Mouse (Mus musculus) spleen, adult 2 months (tissue): ENCODE measurements around the gene Bicc1. TPM values are rescaled to one million over a fixed set of nuclear protein-coding genes. Genes with fewer than 3 reads are reported as not detected.

Experiments
- DNase-seq, 2 experiments: peaks; one replicate each; pipeline versions ENCODE4 v3.0.0 to v3.0.0-alpha.2; 2012 to 2021; ENCODE audit warnings: low spot score in 2 of 2, low read depth in 1 of 2
- H3K27ac ChIP-seq: fragments of 200-500 bp; 2 replicates; pipeline ENCODE4 v1.5.1; 2012; ENCODE audit warnings: low read length, inconsistent platforms; ENCODE audit not compliant: insufficient read depth
- H3K27me3 ChIP-seq: fragments of 200-500 bp; 2 replicates; pipeline ENCODE4 v1.6.1; 2012; ENCODE audit warnings: mild to moderate bottlenecking, moderate library complexity, low read length, inconsistent platforms; ENCODE audit not compliant: control insufficient read depth, insufficient read depth
- H3K36me3 ChIP-seq: fragments of 200-500 bp; 2 replicates; pipeline ENCODE4 v1.6.1; 2012; ENCODE audit warnings: mild to moderate bottlenecking, low read length, inconsistent platforms; ENCODE audit not compliant: control insufficient read depth, insufficient read depth
- H3K4me1 ChIP-seq: fragments of 200-500 bp; 2 replicates; pipeline ENCODE4 v1.6.1; 2011; ENCODE audit warnings: inconsistent platforms; ENCODE audit not compliant: control insufficient read depth, insufficient read depth, insufficient read length
- H3K4me3 ChIP-seq: fragments of 200-500 bp; 2 replicates; pipeline ENCODE4 v1.5.1; 2011; ENCODE audit warnings: mild to moderate bottlenecking, inconsistent platforms; ENCODE audit not compliant: insufficient read depth, insufficient read length; ENCODE audit errors: extremely low read depth
- CTCF ChIP-seq: fragments of 200-500 bp; IDR thresholded peaks from 2 replicates; pipeline ENCODE4 v1.5.1; 2011; ENCODE audit warnings: mild to moderate bottlenecking, inconsistent platforms; ENCODE audit not compliant: insufficient read depth, insufficient read length, insufficient replicate concordance; ENCODE audit errors: extremely low read depth
- POLR2A ChIP-seq: fragments of 200-500 bp; IDR thresholded peaks from 2 replicates; pipeline ENCODE4 v1.6.1; 2011; ENCODE audit warnings: low read depth, low read length, inconsistent platforms
- WGBS: fragments of 180-500 bp; shearing (Covaris S2); methylation state at CpG from one replicate; pipeline ENCODE4 v1.1.7; 2018; 5-methylcytosine and 5-hydroxymethylcytosine counted together
- polyA plus RNA-seq: library from polyadenylated mRNA; depleted of rRNA; stranded (reverse); fragments of >200 nt; gene quantifications from 2 replicates; pipeline ENCODE4 v1.2.3, GENCODE M21; 2012

The Bicc1 gene
- polyA plus RNA-seq, 1 experiment, result 3.5 TPM

DNA sequence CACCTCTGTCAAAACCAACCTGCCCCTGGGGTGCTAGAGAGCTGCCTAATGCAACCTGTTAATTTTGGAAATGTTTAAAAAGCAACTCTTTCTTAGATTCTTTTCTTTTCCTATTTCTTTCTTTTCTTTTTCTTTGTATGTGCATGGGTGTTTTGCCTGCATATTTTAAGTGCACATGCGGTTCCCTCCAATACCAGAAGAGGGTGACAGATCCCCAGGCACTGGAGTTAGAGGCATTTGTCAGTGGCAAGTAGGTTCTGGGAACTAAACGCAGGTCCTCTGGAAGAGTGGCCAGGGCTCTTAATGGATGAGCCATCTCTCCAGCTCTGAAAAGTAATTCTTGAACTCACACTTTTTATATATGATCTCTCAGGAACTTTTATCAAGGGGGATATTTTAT, 66.2 kb downstream of the Bicc1 start:
- Histone ChIP-seq H3K27ac (no peak overlapping the region), H3K4me3 (no peak overlapping the region), H3K36me3 (no peaks in the 10 kb centered on the region), H3K4me1 (no peaks in the 10 kb centered on the region), H3K27me3 (no peaks in the 10 kb centered on the region)
- no peak for TF ChIP-seq CTCF
- TF ChIP-seq POLR2A, result no peak
- WGBS, result 92% methylated on average over 2 of the region's 2 CpGs
- DNase-seq, result no peak

- no peak for DNase-seq
- Histone ChIP-seq H3K4me3 (no peak overlapping the region), H3K4me1 (no peaks in the 10 kb centered on the region), H3K36me3 (no peaks in the 10 kb centered on the region), H3K27me3 (no peaks in the 10 kb centered on the region), H3K27ac (no peak overlapping the region)
- 77% methylated on average over 4 of the region's 4 CpGs for WGBS
- TF ChIP-seq POLR2A, result no peak
- TF ChIP-seq CTCF, result no peak
Observed at GRCm38 (mm10) chr10:71087359-71087716, 72.2 kb downstream of the Bicc1 start.

DNA sequence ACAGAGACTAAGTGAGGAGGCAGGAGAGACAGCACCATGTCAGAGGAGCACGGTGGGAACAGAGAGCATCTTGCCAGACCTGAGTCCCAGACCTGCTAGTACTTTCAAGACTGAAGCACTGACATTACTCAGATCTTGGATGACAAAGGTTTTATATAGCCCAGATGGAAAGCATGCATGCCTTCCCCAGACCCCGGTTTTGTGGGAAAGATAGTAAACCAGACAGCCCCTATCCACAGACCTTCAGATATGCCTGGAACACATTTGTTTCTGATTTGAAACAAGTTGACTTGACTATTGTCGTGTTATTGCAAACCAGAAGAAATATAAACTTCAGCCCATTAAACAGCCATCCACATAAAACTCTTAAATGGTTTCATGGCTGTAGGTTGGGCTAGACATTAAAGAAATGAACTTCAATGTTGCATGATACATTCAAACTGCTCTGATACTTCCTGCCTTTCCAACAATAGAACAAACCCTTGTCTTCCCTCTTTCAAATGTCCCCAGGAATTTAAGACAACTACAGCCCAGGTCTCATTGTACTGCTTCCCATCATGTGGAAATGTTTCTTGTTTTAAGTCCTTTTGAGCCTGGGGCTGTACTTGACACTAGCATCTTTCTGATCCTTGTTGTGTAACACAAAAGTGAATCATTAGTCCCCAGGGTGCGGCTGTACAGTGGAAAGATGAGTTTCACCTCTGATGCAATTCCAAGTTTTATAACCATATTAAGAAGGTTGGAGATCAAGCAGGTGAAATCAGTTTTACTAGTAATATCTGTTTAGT, 72.7 kb downstream of the Bicc1 start:
- DNase-seq, result no peak
- Histone ChIP-seq H3K36me3 (no peaks in the 10 kb centered on the region), H3K27ac (no peak overlapping the region), H3K4me3 (no peak overlapping the region), H3K27me3 (no peaks in the 10 kb centered on the region), H3K4me1 (no peaks in the 10 kb centered on the region)
- WGBS, result 86% methylated on average over 4 of the region's 4 CpGs
- TF ChIP-seq POLR2A (no peak), CTCF (no peak)

DNA sequence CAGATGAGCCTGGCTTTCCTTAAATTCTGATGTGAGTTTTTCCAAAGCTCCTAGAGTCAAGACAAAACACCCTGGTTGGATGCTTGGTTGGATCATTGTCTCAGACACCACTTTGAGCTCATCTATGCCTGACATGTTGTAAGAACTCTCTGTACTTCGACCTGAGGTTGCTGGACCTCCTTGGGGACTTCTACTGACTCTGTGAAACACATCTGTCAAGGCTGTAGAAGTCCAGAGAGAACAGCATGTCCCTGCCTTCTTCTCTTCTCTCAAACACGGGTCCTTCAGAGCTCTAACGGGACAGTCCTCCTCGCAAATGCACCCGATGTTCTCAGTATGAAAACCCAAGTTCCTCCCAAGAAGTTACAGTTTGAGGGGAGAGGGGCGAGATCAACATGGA, 76.5 kb downstream of the Bicc1 start:
- no peak overlapping the region for H3K4me3 ChIP-seq
- no peaks in the 10 kb centered on the region for H3K36me3 ChIP-seq
- H3K27me3 ChIP-seq, result no peaks in the 10 kb centered on the region
- WGBS, result 80% methylated on average over 6 of the region's 6 CpGs
- DNase-seq, result no peak
- H3K27ac ChIP-seq, result no peak overlapping the region
- H3K4me1 ChIP-seq, result no peaks in the 10 kb centered on the region
- TF ChIP-seq POLR2A (no peak), CTCF (no peak)

DNA sequence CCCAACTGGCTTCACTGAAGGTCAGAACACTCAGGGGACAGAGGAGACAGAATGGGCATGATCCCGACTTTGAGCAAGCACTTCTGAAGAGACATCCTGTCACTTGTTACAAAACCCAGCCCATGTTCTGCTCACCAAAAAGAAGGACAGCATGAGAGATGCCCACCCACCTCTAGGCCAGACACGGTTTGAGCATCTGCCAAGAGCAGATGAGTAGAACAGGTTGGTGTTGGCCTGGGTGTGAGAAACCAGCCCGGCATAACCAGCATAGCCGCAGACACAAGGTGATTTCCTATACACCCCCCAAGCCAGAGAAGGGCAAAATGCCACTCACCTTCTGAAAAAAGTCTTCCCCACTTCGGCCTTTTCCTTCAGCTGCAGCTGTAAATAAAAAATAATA, 80.6 kb downstream of the Bicc1 start:
- WGBS, result 87% methylated on average over 5 of the region's 5 CpGs

GRCm38 (mm10) chr10:71065009-71065408, 94.5 kb downstream of the Bicc1 start:
- Histone ChIP-seq H3K4me3 (no peak overlapping the region), H3K27me3 (no peaks in the 10 kb centered on the region), H3K36me3 (no peaks in the 10 kb centered on the region), H3K27ac (no peak overlapping the region), H3K4me1 (no peaks in the 10 kb centered on the region)
- 65% methylated on average over 4 of the region's 4 CpGs for WGBS
- DNase-seq, result no peak
- TF ChIP-seq CTCF (no peak), POLR2A (no peak)

More for the DNA sequence above, 80.6 kb downstream of the Bicc1 start:
- Histone ChIP-seq H3K27me3 (no peaks in the 10 kb centered on the region), H3K36me3 (no peaks in the 10 kb centered on the region), H3K27ac (no peak overlapping the region), H3K4me3 (no peak overlapping the region), H3K4me1 (no peaks in the 10 kb centered on the region)
- TF ChIP-seq POLR2A (no peak), CTCF (no peak)
- no peak for DNase-seq

DNA sequence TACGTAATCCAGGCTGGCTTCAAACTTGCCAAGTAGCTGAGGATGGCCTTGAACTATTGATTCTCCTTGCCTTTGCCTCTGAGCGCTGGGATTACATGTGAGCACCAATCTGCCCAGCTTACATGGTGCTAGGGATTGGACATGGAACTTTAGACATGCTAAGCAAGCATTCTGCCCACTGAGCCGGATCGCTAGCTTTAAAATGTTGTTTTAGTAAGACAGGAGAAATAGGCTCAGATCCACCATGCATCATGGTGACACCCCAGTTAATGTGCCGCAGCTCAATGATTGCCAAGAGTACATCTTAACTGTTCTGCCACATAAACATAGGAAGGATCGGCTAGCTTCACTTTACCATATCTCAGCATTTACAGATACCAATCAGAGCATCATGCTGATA, 94.9 kb downstream of the Bicc1 start:
- no peak for TF ChIP-seq CTCF
- TF ChIP-seq POLR2A, result no peak
- 94% methylated on average over 6 of the region's 6 CpGs for WGBS
- Histone ChIP-seq H3K36me3 (no peaks in the 10 kb centered on the region), H3K27ac (no peak overlapping the region), H3K4me1 (no peaks in the 10 kb centered on the region), H3K27me3 (no peaks in the 10 kb centered on the region), H3K4me3 (no peak overlapping the region)
- no peak for DNase-seq
